Mouse (Mus musculus): Measurements from ENCODE around the gene Rai2.

DNA sequence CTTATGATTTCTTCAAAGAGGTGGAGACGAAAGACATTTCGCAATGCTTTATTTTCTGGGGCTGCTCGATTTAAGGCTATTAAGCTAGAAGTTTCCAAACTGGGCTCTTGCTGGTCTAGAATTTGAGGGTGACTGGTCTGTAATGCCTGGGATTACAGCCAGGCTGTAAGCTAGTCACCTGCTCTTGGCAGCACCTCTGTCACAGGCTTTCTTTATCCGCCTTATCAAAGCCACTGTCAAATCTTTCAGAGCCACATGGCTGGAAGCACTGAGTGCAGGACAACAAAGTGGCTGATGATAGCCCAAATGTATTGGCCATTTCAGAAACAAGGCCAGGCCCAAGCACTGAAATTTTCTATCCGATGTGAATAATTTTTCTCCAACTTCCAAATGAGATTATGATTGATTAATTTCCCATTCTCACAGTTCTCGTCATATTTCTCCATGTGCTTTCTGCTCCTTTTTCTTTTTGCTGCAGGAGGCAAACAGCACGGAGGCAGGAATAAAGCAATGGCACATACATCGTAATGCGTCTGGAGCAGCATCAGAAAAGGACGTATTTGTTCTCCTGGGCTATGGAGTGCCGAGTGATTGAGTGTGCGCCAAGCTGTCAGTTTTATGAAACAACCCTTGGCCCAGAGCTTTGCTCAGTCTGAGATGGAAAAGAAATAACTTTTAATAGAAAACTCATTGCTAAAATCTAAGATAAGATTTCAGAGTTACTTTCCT is 16.9 kb downstream of the Rai2 start:
- no peak for TF ChIP-seq CTCF (IDR thresholded peaks at IDR 0.05; ENCODE audit: borderline replicate concordance, control insufficient read depth, extremely low read depth, insufficient read depth, low read length, poor library complexity)
- no peak for TF ChIP-seq POLR2A (IDR thresholded peaks at IDR 0.05; ENCODE audit: control insufficient read depth, extremely low read depth, insufficient read depth, low read length, poor library complexity)

All from thymus, adult 2 months (tissue).